Comparison of ENCODE assay signal across 15 mouse cellular contexts in the genomic region with DNA sequence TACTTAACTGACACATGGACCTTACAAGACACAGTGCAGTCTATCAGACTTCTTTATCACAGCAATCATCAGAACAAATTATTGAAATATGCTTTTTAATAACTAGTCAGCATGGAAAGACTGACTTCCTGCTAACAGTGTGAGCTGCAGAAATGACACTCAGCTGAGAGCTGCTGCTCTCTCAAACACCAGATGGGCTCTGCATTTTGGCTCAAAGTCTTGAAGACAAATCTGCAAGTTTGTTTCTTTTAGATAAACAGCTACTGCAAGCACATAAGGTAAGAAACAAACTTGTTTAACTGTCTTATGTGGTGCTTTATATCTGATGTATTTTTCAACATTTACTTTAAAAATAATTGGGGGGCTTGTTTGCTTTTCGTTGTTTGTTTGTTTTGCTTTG.
"Had no signal": no experiment of that assay in that cellular context is flagged by ENCODE, and none has a peak within 500 bp of the region (broad histone marks: within the 10 kb centered on the region; RNA-seq: fewer than 3 reads in every experiment).

No protein-coding gene starts in this region.

- H3K27ac ChIP-seq: limb, embryonic 12.5 days; limb, embryonic 15.5 days; liver, embryonic 14.5 days; macrophage had no signal

- H3K4me1 ChIP-seq: limb, embryonic 12.5 days; limb, embryonic 15.5 days had no signal

- ATAC-seq: liver, postnatal 0 days; lung, postnatal 0 days had no signal

- H3K36me3 ChIP-seq: limb, embryonic 12.5 days; limb, embryonic 15.5 days had no signal

- DNase-seq: kidney, adult 9 months; kidney, postnatal 14 days; kidney, postnatal 4 days; left cerebral cortex, postnatal 4 days; liver, postnatal 0 days; lung, embryonic 14.5 days; midbrain, embryonic 14.5 days; thymus, adult 18-20 months; thymus, postnatal 36 days had no signal

- H3K27me3 ChIP-seq: limb, embryonic 12.5 days; limb, embryonic 15.5 days had no signal

- H3K9me3 ChIP-seq: limb, embryonic 12.5 days; limb, embryonic 15.5 days had no signal

- H3K4me2 ChIP-seq: limb, embryonic 12.5 days; limb, embryonic 15.5 days; liver, embryonic 11.5 days; lung, embryonic 14.5 days had no signal

- H3K9ac ChIP-seq: limb, embryonic 12.5 days; limb, embryonic 15.5 days; liver, embryonic 14.5 days; liver, postnatal 0 days; lung, embryonic 14.5 days had no signal

- H3K4me3 ChIP-seq: limb, embryonic 12.5 days; limb, embryonic 15.5 days had no signal
